Mouse (Mus musculus) adrenal gland, postnatal 10 days (tissue): ENCODE measurements around the gene Parp1. TPM values are rescaled to one million over a fixed set of nuclear protein-coding genes. Genes with fewer than 3 reads are reported as not detected.
"Not testable (repeated sequence)": the region's sequence is repeated elsewhere in the genome, so short reads cannot be mapped to it uniquely, and the experiment has no call there.

Source experiments
- DNase-seq: peaks from one replicate; pipeline ENCODE4 v3.0.0; 2021; ENCODE audit warnings: mixed read lengths
- microRNA-seq: library from miRNA; unstranded; fragments of <30 nt; microRNA quantifications from one replicate; pipeline ENCODE4 v1.2.0, GENCODE M21; 2021
- total RNA-seq, 2 experiments: library from RNA; stranded (reverse); gene quantifications; 2 replicates each; pipeline ENCODE4 v1.2.3; 2021

The Parp1 gene
- total RNA-seq, 2 experiments from 2014 or later, result 77.7 to 101 TPM

DNA sequence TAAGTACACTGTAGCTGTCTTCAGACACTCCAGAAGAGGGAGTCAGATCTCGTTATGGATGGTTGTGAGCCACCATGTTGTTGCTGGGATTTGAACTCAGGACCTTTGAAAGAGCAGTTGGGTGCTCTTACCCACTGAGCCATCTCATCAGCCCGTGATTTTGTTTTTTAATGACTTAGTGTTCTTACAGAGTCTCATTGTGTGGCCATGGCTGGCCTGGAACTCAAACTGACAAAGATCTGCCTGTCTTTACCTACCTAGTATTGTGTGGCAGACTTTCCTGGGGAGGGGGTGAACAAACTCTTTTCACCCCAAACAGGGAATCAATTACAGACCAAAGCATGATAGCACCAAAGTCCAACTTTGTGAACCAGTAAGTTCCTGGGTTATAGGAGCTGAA, 69.1 kb downstream of the Parp1 start:
- DNase-seq, result not testable (repeated sequence)

DNA sequence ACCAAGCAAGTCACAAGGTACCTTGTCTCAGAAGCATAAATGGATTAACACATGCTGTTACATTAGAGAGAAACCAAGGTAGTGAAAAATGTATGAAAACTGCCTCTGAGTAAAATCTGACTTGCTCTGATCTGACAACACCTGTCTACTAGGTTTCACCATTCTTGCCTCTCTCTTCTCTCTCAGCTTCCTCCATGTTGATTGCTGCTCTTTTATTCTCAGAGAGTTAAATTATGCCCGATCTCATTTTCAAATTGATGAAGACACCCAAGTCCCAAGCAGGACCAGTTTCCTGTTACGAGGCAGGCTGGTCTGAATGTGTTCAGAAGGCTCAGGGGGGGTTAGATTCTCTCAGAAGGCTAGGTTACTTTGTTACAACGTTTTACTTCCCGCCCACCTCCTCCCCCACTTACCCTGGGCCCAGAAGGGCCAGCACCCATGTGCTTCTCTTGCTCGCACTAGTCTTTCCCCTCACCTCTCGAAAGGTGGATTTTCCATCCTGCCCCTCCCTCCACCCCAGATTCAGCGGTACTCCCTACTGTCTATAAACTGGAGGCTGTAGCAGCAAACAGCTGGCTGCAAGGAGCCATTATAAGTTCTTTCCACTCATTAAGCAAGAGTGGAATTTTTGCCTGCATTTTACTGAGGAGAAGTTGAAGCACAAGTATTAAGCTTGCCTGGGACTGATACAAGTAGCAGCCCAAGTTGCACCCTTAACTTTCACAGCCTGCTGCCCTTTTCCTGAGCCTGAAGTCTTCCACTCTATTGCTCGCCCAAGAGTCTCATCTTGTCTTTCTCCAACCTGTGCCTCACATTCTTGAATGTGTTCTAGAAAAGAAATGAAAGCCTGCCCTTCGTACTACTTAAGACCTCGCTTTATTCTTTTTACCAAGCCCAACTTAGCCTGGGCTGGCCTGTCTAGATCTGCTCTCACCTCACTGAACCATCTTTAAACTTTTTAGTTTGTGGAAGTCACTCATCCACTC, 71.0 kb downstream of the Parp1 start:
- no peak for DNase-seq

DNA sequence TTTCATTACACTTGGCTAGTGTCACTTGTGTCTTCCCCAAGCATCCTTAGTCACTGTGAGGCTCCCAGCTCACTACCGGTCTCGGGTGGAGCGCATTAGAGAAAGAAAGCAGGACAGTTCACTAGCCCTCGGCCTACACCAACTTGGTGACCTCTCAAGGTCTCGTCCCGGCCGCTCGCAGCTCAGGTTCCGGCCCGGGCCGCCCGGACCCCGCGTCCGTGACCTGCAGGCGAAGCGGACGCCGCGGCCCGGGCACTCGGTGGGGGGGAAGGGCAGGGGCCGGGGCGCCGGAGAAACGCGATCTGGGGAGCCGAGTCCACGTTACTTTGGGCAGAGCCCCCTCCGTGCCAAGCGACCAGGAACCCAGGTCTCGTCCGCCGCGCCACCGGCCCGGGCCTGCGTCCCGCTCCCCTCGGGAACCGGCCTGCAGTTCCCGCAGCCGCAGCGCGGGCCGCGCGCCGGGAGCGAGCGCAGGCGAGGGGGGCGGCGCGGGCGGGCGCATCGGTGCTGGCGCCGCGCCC, 71.9 kb downstream of the Parp1 start:
- peak; percentile 63 for DNase-seq

DNA sequence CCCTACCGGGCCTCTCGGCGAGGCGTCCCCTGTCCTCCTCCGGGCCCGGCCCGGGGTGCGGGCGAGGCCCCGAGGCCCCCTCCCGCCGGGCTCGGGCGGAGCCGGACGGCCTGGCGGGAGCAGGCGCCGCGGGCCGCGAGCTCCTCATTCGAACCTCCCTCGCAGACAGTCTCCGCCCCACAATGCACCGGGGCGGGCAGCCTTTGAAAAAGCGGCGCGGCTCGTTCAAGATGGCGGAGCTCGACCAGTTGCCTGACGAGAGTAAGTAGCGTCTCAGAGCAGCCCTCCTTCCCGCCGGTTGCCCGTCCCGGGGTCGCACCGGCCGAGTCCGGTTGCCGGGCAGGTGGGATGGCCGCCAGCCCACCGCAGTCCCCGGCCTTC, 72.4 kb downstream of the Parp1 start, which contains the start of gene Lin9:
Lin9 (plus strand) TSS at position 14 of the 381 bp plus-strand sequence.
- peak; percentile 96 for DNase-seq

DNA sequence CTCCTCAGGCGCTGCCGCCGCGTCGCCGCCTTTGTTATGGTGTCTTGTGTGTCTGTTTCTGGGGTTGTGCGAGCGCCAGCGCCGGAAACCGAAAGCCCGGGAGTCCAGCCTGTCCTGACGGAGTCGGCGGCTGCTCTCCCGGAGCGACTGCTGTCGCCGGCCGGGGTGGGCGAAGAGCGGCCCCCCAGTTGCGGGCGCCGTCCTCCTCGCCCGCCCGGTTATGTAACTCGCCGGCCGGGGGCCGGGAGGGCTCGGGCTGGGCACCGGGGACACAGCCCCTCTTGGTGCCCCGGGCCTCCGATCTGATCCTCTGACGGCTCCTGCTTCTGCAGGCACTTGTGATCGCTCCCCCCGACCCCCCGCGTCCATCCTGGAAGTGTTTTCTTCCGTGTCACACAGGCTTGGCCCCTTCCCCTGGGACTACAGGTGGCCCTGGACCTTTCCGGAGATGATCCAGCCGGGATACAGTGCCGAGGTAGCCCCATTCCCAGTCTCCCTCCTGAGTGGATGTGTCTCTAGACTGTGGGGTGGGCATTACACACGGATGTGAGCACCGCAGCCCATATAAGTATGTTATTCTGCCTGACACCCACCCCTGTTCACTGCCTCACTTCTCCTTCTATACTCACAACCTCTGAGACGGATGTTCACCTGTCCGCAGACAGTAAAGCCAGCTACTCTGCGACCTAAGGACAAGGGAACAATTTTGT, 72.9 kb downstream of the Parp1 start:
- DNase-seq, result no peak

DNA sequence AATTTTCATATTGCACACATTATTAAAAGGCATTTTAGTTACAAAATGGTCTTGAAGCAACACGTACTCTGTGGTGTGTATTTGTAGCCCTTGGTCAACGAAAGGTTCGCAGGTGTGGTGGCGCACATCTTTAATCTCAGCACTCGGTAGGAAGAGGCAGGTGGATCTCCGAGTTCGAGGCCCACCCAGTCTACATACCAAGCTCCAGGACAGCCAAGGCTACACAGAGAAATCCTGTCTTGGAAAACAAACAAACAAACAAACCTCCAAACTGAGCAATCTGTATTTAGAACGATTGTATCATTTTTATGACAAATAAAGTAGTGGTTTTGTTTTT, 73.5 kb downstream of the Parp1 start:
- no peak for DNase-seq

Small RNAs within 50 kb of the gene (microRNA-seq; reads per million reads assigned to microRNA genes)
- gene Mir6904, result not detected

Other genes starting within 250 kb of the Parp1 start
- gene Itpkb, start 238.4 kb upstream of the Parp1 start, total RNA-seq, result 10 to 100 TPM; 59.2 to 73.0 TPM
- 1 to 10 TPM; 1.1 to 1.5 TPM for gene Stum, start 85.4 kb upstream of the Parp1 start, total RNA-seq
- 1 to 10 TPM; 7.6 to 8.4 TPM for gene Lin9, start 72.2 kb downstream of the Parp1 start, total RNA-seq
- not detected for gene Mixl1, start 128.1 kb downstream of the Parp1 start, total RNA-seq
- 10 to 100 TPM; 38.9 to 40.6 TPM for gene Acbd3, start 157.1 kb downstream of the Parp1 start, total RNA-seq
- gene H3f3a, start 245.0 kb downstream of the Parp1 start, total RNA-seq, result 100 to 1,000 TPM; 809 to 834 TPM